Mouse (Mus musculus): ENCODE measurements around the gene Man1b1.

GRCm38 (mm10) chr2:25398065-25398464 lies 65.9 kb downstream of the Man1b1 start:
- TF ChIP-seq CTCF (IDR thresholded peaks at IDR 0.05; ENCODE audit: low read depth, low read length) = no peak
- TF ChIP-seq POLR2A (IDR thresholded peaks at IDR 0.05; ENCODE audit: insufficient read depth, low read length) = no peak
